Mouse (Mus musculus) C2C12 (cell line): ENCODE measurements at regions not wholly inside any gene's neighbourhood (a gene's known extent, or its start where the extent isn't known, plus 50 kb on each side); places are given as distances from the start of the nearest gene placed in this dataset.

Experiments used
- CEBPB ChIP-seq: IDR thresholded peaks from one replicate; pipeline ENCODE4 v1.6.1; 2011; ENCODE audit warnings: low read depth, mild to moderate bottlenecking, control low read depth, moderate library complexity
- CTCF ChIP-seq: IDR thresholded peaks from one replicate; pipeline ENCODE4 v1.5.1; 2011; ENCODE audit not compliant: control insufficient read depth, insufficient read depth, insufficient read length
- FOSL1 ChIP-seq: IDR thresholded peaks from one replicate; pipeline ENCODE4 v1.8.0; 2011; ENCODE audit warnings: mild to moderate bottlenecking, low read length; ENCODE audit not compliant: poor library complexity, insufficient read depth, severe bottlenecking
- MAX ChIP-seq: IDR thresholded peaks from one replicate; pipeline ENCODE4 v1.6.1; 2011; ENCODE audit warnings: mild to moderate bottlenecking, control low read depth
- MYOD1 ChIP-seq: IDR thresholded peaks from one replicate; pipeline ENCODE4 v1.6.1; 2011; ENCODE audit warnings: low read depth; ENCODE audit not compliant: control insufficient read depth, insufficient read length
- MYOG ChIP-seq: IDR thresholded peaks from one replicate; pipeline ENCODE4 v1.6.1; 2011; ENCODE audit not compliant: control insufficient read depth, insufficient read length; ENCODE audit errors: extremely low read depth
- USF1 ChIP-seq: IDR thresholded peaks from one replicate; pipeline ENCODE4 v1.6.1; 2011; ENCODE audit warnings: low read depth, mild to moderate bottlenecking, control low read depth, moderate library complexity

- TF ChIP-seq CTCF (no peak), MAX (no peak), USF1 (no peak), FOSL1 (no peak), MYOD1 (no peak), CEBPB (no peak), MYOG (no peak)
Observed at GRCm38 (mm10) chr2:11918070-11918469, 140.4 kb downstream of the Ankrd16 start.
